Mouse (Mus musculus) brain, embryonic 14.5 days (tissue): ENCODE measurements at regions not wholly inside any gene's neighbourhood (a gene's known extent, or its start where the extent isn't known, plus 50 kb on each side); places are given as distances from the start of the nearest gene placed in this dataset.

ENCODE experiments used
- CTCF ChIP-seq: fragments of 200-500 bp; IDR thresholded peaks from 2 replicates; pipeline ENCODE4 v1.5.1; 2012; ENCODE audit warnings: inconsistent platforms, mild to moderate bottlenecking, moderate library complexity, borderline replicate concordance; ENCODE audit not compliant: insufficient read depth, insufficient read length; ENCODE audit errors: extremely low read depth
- POLR2A ChIP-seq: fragments of 200-500 bp; IDR thresholded peaks from 2 replicates; pipeline ENCODE4 v1.6.1; 2012; ENCODE audit warnings: mild to moderate bottlenecking, inconsistent platforms, borderline replicate concordance; ENCODE audit not compliant: poor library complexity, insufficient read depth, insufficient read length, severe bottlenecking; ENCODE audit errors: extremely low read depth

DNA sequence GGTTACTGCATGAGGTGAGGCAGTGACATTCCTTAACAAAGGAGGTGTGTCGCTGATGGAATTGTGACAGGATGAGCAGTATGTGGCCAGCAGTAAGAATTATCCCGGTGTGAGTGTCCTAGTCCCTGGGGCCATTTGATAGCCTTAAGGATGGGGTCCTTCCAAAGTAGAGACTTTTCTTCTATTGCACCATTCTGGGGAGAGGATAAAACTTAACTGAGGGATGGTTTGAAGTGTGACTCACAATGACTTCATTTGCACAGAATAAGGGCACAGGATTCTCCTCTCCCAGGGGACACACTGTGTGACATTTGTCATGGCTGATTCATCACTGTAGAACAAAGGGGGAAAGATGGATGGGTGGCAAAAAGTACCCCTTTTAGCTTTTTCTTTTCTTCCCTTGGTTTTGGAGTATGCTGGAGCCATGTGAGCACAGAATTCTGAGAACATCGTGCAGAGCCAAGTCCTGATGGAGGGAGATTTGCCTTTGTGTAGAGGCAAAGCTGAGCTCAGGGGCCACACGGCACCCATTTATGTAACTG, 63.6 kb upstream of the Gpr12 start:
- TF ChIP-seq CTCF (no peak), POLR2A (no peak)
